Mouse (Mus musculus): ENCODE measurements around the gene Plekha8.

DNA sequence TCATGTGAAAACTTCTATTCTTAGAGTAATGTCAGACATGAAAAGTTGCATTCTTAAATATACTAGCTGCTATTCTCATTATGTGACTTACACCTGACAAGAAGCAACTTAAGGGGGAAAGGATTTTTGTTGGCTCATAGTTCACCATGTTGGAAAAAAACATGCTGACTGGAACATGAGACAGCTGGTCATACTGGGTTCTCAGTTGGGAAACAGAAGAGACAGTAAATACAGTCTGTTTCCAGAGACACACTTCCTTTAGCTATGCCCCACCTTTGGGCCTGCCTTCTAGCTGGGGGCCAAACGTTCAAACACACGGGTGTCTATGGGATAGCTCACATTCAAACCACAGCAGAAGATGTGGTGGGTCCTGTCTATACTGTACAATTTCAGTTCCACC lies 41.3 kb upstream of the Plekha8 start:
- TF ChIP-seq CTCF (IDR thresholded peaks at IDR 0.05) (no peak), EP300 (IDR thresholded peaks at IDR 0.05) (no peak; the same call in 1 of the 2 replicates)

Measured in lung, postnatal 0 days (tissue).